Mouse (Mus musculus): ENCODE measurements around the gene 4930455H04Rik.

- TF ChIP-seq POLR2A (IDR thresholded peaks at IDR 0.05; ENCODE audit: extremely low read depth, insufficient read depth, low read length) (no peak), CTCF (IDR thresholded peaks at IDR 0.05; ENCODE audit: extremely low read depth, insufficient read depth, low read length) (no peak)
These were observed 34.9 kb upstream of the 4930455H04Rik start for GRCm38 (mm10) chr3:116933158-116933557.

Data from cortical plate, adult 2 months (tissue).